Mouse (Mus musculus) Patski (cell line): ENCODE data around the gene Nudc. TPM values are rescaled to one million over a fixed set of nuclear protein-coding genes. Genes with fewer than 3 reads are reported as not detected.

Source experiments
- ATAC-seq: fragments of 100-300 bp; one replicate; pipeline ENCODE4 v1.8.0; 2021
- CTCF ChIA-PET: fragments of 350-600 bp; sonication (Branson Sonifier 250); formaldehyde crosslinking; loops from one replicate; lab custom pipeline; 2022; ENCODE audit warnings: inconsistent platforms; lab: Charles Lee
- POLR2A ChIA-PET: fragments of 350-600 bp; sonication (Branson Sonifier 250); formaldehyde crosslinking; loops from one replicate; lab custom pipeline; 2022; ENCODE audit warnings: antibody characterized with exemption, inconsistent platforms; lab: Charles Lee
- DNase-seq: peaks from one replicate; pipeline ENCODE4 v3.0.0-alpha.2; 2011; ENCODE audit warnings: low read depth, low spot score
- H3K27me3 ChIP-seq: fragments of 371-371 bp; one replicate; pipeline ENCODE4 v1.5.1; 2021
- CTCF ChIP-seq: fragments of 100-300 bp; IDR thresholded peaks from one replicate; pipeline ENCODE4 v1.5.1; 2021
- in situ Hi-C: fragments of 300-500 bp; cut with MboI; formaldehyde crosslinking; loops from 3 replicates; pipeline ENCODE4 v1.11.1; 2018; ENCODE audit warnings: low pct_unique_long_range_greater_than_20kb, mixed read lengths
- polyA plus RNA-seq: library from polyadenylated mRNA; unstranded; gene quantifications from one replicate; pipeline ENCODE4 v1.2.3, GENCODE M21; 2021

Gene Nudc
- 160 TPM for polyA plus RNA-seq

DNA sequence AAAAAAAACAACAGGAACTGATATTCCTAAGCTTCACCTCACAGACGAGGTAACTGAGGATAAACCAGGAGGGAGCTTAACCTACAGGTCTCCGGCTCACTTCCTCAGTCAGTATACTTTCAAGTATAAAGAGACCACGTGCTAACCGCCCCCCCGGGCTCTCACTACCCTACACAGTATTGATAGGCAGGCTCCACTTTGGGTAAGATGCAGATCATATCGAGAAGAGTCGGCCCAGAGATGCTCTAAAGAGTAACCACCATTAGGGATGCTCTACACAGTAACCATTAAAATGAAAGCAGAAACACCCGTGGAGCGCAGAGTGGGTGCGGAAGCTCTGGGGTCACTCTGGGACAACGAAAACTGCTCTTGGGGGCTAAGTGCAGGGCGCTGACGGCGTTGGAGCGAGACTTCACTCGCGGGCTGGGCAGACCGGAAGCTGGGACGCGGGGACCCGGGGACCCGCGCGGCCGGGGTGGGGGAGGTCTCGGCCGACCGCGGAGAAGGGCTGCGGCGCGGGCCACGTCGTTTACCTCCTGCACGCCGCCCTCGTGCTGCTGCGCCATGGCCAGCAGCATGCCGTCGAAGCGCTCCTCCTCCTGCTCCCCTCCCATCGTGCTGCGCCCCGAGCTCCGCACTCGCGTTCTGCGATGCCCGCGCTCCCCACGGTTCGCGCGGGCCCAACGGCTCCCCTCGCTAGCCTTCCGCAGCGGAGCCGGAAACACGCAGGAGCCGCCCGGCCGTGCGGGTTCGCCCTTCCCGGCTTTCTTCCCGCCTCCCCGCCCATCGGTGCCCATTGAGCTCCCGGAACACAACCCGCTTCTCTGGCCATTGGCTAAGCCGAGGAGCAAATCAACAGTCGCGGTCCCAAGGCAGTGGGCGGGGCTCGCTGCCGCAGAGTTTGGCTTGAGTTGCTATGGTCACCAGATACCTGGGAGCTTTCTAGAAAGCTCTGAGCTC lies at the start of gene Nudc:
Nudc (minus strand) TSS at position 725 of the 960 bp plus-strand sequence.
- ATAC-seq, result peak; percentile 96
- peak; percentile 68 for DNase-seq
- in situ Hi-C loops, result no loop called here
- ChIA-PET CTCF (no interaction called here), POLR2A (interaction anchor here (0.6 kb wide), 1 partner anchor 334 kb away, joined by 3 read pairs; no protein-coding TSS in a partner anchor)
- no peak for TF ChIP-seq CTCF
- no peaks in the 10 kb centered on the region for H3K27me3 ChIP-seq

DNA sequence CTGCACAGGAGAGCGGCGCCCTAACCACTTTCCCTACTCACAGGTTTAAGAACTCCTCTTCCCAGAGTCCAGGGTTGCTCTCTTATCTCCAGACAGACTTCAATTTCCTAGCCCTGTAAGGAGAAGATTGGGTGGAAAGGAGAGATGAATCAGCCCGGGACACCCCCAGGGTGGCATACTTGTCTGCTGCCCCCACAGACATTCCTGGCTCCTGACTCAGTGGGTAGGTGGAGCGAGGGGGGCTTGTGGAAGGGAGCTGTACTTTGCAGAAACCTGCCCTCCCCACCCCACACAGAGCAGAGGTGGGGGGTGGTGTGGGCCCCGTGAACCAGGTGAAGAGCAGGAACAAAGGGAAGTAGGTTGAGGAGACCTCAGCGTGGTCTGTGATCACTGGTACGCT lies 49.7 kb upstream of the Nudc start:
- no peak for ATAC-seq
- no peak for TF ChIP-seq CTCF
- POLR2A ChIA-PET, result no interaction called here

DNA sequence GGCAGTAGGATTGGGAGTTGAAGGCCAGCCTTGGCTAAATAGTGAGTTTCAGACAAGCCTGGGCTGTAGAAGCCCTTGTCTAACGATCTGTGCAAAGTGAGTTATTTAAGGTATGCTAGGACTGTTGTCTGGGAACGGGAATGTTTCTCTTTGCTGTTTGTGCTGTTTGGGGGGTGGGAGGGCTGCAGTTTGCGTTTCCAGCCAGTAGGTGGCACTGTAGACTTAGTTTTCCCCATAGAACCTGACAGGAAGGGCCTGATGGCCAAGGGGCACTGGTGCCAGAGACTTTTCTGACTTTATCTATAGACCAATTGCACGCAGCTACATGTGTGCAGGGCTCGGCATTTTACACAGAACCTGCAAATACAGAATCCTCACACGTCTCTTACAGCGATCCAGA lies 46.8 kb upstream of the Nudc start:
- DNase-seq (no peak), ATAC-seq (no peak)
- POLR2A ChIA-PET, result interaction anchor here (0.6 to 0.9 kb wide), 2 partner anchors 58 to 68 kb away, joined by 3 to 4 read pairs; partner anchors contain the start of gene Zdhhc18
- H3K27me3 ChIP-seq, result no peaks in the 10 kb centered on the region
- in situ Hi-C loops, result loop anchor here (5.0 kb wide), 1 partner anchor 235 kb away; no protein-coding TSS in a partner anchor
- CTCF ChIA-PET, result interaction anchor here (0.8 to 4.9 kb wide), 14 partner anchors 10 to 171 kb away, joined by 3 to 30 read pairs (median 4); partner anchors contain the start of genes Sfn and Zdhhc18
- TF ChIP-seq CTCF, result no peak

More for the DNA sequence above, 49.7 kb upstream of the Nudc start:
- DNase-seq, result no peak
- CTCF ChIA-PET, result interaction anchor here (2.1 to 4.9 kb wide), 3 partner anchors 12 to 56 kb away, joined by 6 to 30 read pairs (median 13); partner anchors contain the start of gene Zdhhc18
- in situ Hi-C loops, result loop anchor here (5.0 kb wide), 1 partner anchor 47 kb away; no protein-coding TSS in a partner anchor
- H3K27me3 ChIP-seq, result no peaks in the 10 kb centered on the region

DNA sequence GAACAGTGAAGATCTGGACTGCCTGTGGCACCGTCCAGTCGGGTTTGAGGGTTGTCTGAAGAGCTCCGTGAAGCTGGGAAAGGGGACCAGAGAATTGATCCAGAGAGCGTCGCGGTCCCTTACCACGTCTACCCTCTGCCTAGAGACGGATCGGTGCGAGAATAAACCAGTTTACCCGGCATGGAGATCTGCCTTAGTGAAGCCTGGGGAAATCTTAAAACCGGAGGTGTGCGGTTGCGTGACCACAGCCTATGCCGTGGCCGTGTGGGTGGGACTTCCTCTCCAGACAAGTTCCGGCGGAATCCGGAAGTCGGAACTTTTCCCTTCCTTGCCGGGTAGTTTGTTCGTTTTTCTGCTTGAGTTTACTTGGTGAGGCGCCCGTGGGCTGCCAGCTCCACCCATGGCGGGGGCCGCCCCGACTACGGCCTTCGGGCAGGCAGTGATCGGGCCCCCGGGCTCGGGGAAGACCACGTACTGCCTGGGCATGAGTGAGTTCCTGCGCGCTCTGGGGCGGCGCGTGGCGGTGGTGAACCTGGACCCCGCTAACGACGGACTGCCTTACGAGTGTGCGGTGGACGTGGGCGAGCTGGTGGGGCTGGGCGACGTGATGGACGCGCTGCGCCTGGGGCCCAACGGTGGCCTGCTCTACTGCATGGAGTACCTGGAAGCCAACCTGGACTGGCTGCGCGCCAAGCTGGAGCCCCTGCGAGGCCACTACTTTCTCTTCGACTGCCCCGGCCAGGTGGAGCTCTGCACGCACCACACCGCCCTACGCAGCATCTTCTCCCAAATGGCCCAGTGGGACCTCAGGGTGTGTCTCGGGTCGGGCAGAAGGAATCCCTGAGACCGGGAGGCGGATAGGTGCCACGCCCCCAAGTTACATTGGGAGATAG lies 38.5 kb upstream of the Nudc start, which contains the start of gene Gpn2:
Gpn2 (plus strand) TSS at position 304 of the 893 bp plus-strand sequence.
- no peak for ATAC-seq
- TF ChIP-seq CTCF, result no peak
- in situ Hi-C loops, result no loop called here
- H3K27me3 ChIP-seq, result no peaks in the 10 kb centered on the region
- ChIA-PET CTCF (no interaction called here), POLR2A (interaction anchor here (0.9 kb wide), 1 partner anchor 63 kb away, joined by 3 read pairs; no protein-coding TSS in a partner anchor)
- no peak for DNase-seq

DNA sequence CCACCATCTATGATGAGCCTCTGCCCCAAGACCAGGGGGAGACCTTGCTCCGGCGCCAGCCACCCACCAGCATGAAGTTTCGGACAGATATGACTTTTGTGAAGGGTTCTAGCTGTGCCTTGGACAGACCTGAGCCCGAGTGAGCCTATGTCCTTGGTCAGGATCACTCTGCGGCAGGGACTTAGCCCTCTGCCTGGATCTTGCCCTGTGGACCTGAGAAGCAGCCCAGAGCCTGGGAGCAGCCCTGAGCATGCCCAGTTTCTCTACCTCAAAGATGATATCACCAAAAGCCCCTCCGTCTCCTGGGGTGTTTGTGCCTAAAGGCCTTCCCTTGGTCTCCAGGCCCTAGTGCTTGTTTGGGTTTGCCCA lies 37.9 kb upstream of the Nudc start:
- TF ChIP-seq CTCF, result no peak
- DNase-seq (no peak), ATAC-seq (no peak)
- H3K27me3 ChIP-seq, result no peaks in the 10 kb centered on the region
- POLR2A ChIA-PET, result interaction anchor here (0.6 kb wide), 1 partner anchor 67 kb away, joined by 3 read pairs; no protein-coding TSS in a partner anchor
- CTCF ChIA-PET, result no interaction called here
- in situ Hi-C loops, result no loop called here

DNA sequence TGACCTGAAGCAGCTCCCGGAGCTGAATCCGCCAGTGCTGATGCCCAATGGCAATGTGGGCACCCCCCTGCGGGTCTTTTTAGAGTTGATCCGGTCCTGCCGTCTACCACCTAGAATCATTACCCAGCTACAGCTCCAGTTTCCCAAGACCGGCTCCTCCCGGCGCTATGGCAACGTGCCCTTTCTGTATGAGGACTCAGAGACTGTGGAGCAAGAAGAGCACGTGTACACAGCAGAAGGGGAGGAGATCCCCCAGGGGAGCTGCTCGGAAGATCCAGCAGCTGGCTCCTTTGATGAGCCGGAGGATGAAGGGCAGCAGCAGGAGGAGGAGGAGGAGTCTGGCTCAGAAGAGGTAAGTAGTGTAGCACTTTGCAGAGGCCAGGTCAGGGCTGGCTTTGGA lies 32.2 kb upstream of the Nudc start:
- no peaks in the 10 kb centered on the region for H3K27me3 ChIP-seq
- in situ Hi-C loops, result no loop called here
- ChIA-PET CTCF (no interaction called here), POLR2A (no interaction called here)
- no peak for TF ChIP-seq CTCF
- ATAC-seq, result no peak
- DNase-seq, result no peak

DNA sequence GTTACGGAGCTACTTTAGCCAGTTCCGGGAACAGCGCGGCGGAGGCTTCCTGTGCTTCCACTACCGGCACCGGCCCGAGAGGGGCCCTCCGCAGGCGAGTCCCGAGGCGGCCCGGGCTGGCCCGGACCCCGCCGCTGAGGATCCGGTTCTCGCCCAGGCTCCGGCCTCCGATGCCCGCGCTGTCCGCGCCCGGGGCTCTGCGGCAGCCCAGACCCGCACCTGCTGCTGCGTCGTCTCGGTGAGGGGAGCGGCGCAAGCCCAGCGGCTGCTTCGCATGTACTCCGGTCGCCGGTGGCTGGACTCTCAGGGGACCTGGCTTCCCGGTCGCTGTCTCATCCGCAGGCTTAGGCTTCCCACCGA lies 29.0 kb upstream of the Nudc start:
- DNase-seq (no peak), ATAC-seq (no peak)
- ChIA-PET CTCF (interaction anchor here (1.3 kb wide), 1 partner anchor 45 kb away, joined by 3 read pairs; no protein-coding TSS in a partner anchor), POLR2A (interaction anchor here (0.7 to 0.9 kb wide), 3 partner anchors 53 to 262 kb away, joined by 3 to 4 read pairs (median 3); no protein-coding TSS in a partner anchor)
- H3K27me3 ChIP-seq, result no peaks in the 10 kb centered on the region
- in situ Hi-C loops, result no loop called here
- no peak for TF ChIP-seq CTCF

DNA sequence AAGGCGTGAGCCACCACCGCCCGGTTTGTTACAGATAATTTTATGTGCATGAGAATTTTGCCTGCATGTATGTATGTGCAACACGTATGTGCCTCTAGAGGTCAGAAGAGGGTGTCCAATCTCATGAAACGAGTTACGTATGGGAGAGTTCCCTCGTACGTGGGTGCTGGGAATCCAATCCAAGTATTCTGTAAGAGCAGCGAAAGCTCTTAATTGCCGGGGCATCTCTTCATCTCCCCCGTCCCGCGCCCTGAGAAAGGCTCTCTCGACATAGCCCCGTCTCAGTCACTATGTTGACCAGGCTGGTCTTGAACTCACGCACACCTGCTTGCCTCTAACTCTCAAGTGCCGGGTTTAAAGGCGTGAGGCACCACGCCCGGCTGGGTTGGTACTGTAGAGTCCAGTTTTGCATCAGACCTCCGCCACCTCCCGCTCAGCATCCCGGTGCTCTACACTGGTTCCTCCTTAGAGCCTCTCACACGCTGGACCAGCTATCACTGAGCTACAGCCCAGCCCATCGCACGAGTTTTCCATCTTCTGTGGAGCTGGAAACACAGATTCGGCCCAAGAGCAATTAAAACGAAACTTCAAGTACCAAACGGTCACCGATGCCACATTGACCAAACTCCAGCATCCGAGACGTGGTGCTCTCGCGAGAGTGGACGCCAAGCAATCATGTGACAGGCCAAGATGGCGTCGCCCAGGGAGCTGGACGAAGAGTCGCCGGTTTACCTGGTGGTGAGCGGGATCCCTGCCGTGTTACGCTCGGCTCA lies 28.5 kb upstream of the Nudc start, which contains the start of gene Gpatch3:
Gpatch3 (plus strand) TSS at position 676 of the 773 bp plus-strand sequence.
- ATAC-seq, result no peak
- in situ Hi-C loops, result no loop called here
- ChIA-PET POLR2A (interaction anchor here (0.9 kb wide), 2 partner anchors 53 to 263 kb away, joined by 3 to 4 read pairs; no protein-coding TSS in a partner anchor), CTCF (interaction anchor here (1.3 kb wide), 1 partner anchor 45 kb away, joined by 3 read pairs; no protein-coding TSS in a partner anchor)
- no peaks in the 10 kb centered on the region for H3K27me3 ChIP-seq
- no peak for TF ChIP-seq CTCF
- DNase-seq, result peak; percentile 71

DNA sequence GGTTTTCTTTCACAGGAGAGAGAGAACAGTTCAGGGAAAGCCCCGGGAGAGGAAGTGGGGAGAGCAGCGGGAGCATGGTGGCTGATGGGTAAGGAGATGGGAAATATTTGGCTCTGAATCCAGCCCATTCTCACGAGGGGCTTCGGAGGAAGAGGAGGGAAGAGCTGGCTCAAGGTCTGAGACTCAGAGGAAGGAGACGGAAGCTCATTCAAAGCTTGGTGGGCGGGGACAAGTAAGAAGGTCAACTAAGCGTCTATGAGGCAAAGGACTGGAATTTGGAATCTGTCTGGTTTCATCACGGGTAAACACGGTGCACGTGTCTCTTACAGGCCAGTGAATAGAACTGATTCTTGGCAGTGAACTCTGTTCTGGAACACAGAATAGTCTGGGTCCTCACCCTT lies 24.3 kb upstream of the Nudc start:
- ChIA-PET CTCF (no interaction called here), POLR2A (interaction anchor here (0.7 kb wide), 1 partner anchor 90 kb away, joined by 3 read pairs; no protein-coding TSS in a partner anchor)
- H3K27me3 ChIP-seq, result no peaks in the 10 kb centered on the region
- TF ChIP-seq CTCF, result no peak
- ATAC-seq, result no peak
- DNase-seq, result no peak
- in situ Hi-C loops, result no loop called here
